Mouse (Mus musculus): ENCODE data around the gene Mr1.

Gene Mr1

GRCm38 (mm10) chr1:155126716-155127115 is 19.9 kb downstream of the Mr1 start:
- no peak for DNase-seq

- DNase-seq = no peak
Measured at GRCm38 (mm10) chr1:155124397-155124796, 22.2 kb downstream of the Mr1 start.

DNA sequence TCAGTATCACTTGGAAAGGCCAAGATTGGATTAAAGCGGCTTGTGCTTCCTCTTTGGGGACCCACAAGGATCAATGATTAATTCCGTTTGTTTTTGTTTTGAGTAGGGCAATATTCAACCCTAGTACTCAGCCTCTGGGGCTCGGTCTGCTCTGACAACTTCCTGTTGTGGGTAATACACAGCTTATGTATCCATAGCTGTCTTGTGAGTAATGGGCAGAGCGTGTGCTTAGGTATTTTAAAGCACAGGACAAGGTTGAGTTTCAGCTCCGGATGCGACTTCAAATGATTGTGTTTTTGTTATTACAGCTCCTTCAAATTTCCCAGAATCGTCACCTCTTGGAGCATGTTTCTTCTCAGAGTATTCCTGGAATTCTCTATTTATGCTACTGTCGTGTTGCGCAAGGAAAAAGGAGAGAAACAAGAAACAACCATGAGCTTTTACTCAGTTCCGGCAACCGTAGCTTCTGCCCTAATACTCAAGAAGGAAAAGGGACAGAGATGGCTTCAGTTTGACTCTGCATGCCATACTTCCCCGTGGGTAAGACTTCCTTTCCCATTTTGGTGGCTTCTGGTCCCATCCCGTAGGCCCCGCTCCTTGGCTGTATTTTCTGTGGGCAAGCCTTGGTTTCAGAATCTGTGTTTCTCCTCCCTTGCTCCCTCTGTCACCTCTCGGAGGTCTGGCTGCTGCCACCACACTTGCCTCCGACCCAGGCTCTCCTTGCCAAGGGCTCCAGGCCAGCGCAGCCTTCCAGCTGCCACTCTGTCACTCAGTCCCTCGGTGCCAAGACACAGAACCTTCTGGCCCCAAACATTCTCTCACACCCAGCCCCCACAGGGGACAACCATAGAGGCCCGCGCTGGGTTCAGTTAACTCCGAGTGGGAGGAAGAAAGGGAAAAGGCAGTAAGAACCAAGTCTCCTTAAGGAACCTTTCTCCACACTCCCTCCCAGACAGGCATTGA is 24.4 kb downstream of the Mr1 start:
- peak; percentile 79 to 84 for DNase-seq

GRCm38 (mm10) chr1:155119719-155120118 is 26.9 kb downstream of the Mr1 start:
- DNase-seq = no peak

GRCm38 (mm10) chr1:155113946-155114345 is 32.7 kb downstream of the Mr1 start:
- no peak for DNase-seq

- DNase-seq = no peak
Measured at GRCm38 (mm10) chr1:155112875-155113274, 33.7 kb downstream of the Mr1 start.

- no peak for DNase-seq
Measured at GRCm38 (mm10) chr1:155112118-155112517, 34.5 kb downstream of the Mr1 start.

GRCm38 (mm10) chr1:155111491-155111890 is 35.1 kb downstream of the Mr1 start:
- no peak for DNase-seq

GRCm38 (mm10) chr1:155109387-155110350 is 36.9 kb downstream of the Mr1 start:
- no peak for DNase-seq

- DNase-seq = no peak
Measured at GRCm38 (mm10) chr1:155108412-155108811, 38.2 kb downstream of the Mr1 start.

- no peak for DNase-seq
Measured at GRCm38 (mm10) chr1:155107843-155108242, 38.8 kb downstream of the Mr1 start.

GRCm38 (mm10) chr1:155106310-155106709 is 40.3 kb downstream of the Mr1 start:
- DNase-seq = no peak

GRCm38 (mm10) chr1:155103991-155104390 is 42.6 kb downstream of the Mr1 start:
- no peak for DNase-seq

DNA sequence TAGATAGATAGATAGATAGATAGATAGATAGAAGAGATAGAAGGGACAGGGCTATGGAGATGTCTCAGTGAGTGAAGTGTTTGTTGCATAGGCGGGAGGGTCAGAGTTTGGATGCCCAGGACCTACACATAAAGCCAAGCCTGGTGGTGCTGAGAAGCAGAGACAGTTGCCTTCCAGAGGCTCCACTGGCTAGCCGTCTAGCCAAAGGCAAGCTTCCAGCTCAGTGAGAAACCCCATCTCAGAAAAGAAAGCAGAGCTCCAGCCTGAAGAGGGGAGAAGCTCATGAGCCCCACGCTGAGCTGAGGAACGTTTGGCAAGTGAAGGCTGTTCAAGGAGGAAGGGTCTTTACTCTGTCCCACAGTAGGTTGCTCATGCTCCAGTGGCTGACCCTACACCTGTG is 44.0 kb downstream of the Mr1 start:
- DNase-seq = no peak

GRCm38 (mm10) chr1:155099280-155099848 is 47.2 kb downstream of the Mr1 start, which contains the start of gene Ier5:
Ier5 (minus strand) TSS chr1:155099636.
- peak; percentile 95 to 97 for DNase-seq

GRCm38 (mm10) chr1:155098486-155099279 is 47.9 kb downstream of the Mr1 start:
- peak; percentile 49 to 64 for DNase-seq

- peak in 1 of 2 experiments; percentile 27 for DNase-seq
Measured at GRCm38 (mm10) chr1:155097931-155098485, 48.6 kb downstream of the Mr1 start.

GRCm38 (mm10) chr1:155097354-155097753 is 49.3 kb downstream of the Mr1 start:
- no peak for DNase-seq

GRCm38 (mm10) chr1:155096620-155097261 is 49.9 kb downstream of the Mr1 start:
- DNase-seq = no peak

GRCm38 (mm10) chr1:155093971-155094707 is 52.5 kb downstream of the Mr1 start:
- DNase-seq = no peak
